Mouse (Mus musculus): ENCODE measurements around the gene Esr1.

The Esr1 gene

GRCm38 (mm10) chr10:4841039-4841438 lies 229.6 kb downstream of the Esr1 start:
- no peak for DNase-seq (ENCODE audit: low spot score in 2 of 2)

- no peak for DNase-seq (ENCODE audit: low spot score in 2 of 2)
Observed at GRCm38 (mm10) chr10:4847523-4847922, 236.1 kb downstream of the Esr1 start.

- peak; percentile 16 to 52 for DNase-seq (ENCODE audit: low spot score in 2 of 2)
Observed at GRCm38 (mm10) chr10:4849881-4850280, 238.5 kb downstream of the Esr1 start.

- no peak for DNase-seq (ENCODE audit: low spot score in 2 of 2)
Observed at GRCm38 (mm10) chr10:4875076-4875737, 263.8 kb downstream of the Esr1 start.

GRCm38 (mm10) chr10:4881391-4881790 lies 270.0 kb downstream of the Esr1 start:
- DNase-seq (ENCODE audit: low spot score in 2 of 2), result no peak

- no peak for DNase-seq (ENCODE audit: low spot score in 2 of 2)
Observed at GRCm38 (mm10) chr10:4885506-4885905, 274.1 kb downstream of the Esr1 start.

- peak in 1 of 2 experiments; percentile 13 for DNase-seq (ENCODE audit: low spot score in 2 of 2)
Observed at GRCm38 (mm10) chr10:4885961-4886360, 274.6 kb downstream of the Esr1 start.

- no peak for DNase-seq (ENCODE audit: low spot score in 2 of 2)
Observed at GRCm38 (mm10) chr10:4893475-4893874, 282.1 kb downstream of the Esr1 start.

- DNase-seq (ENCODE audit: low spot score in 2 of 2), result no peak
Observed at GRCm38 (mm10) chr10:4897789-4898188, 286.4 kb downstream of the Esr1 start.

GRCm38 (mm10) chr10:4900324-4900723 lies 288.9 kb downstream of the Esr1 start:
- DNase-seq (ENCODE audit: low spot score in 2 of 2), result no peak

GRCm38 (mm10) chr10:4909271-4909670 lies 297.9 kb downstream of the Esr1 start:
- DNase-seq (ENCODE audit: low spot score in 2 of 2), result no peak

GRCm38 (mm10) chr10:4910451-4910850 lies 299.1 kb downstream of the Esr1 start:
- DNase-seq (ENCODE audit: low spot score in 2 of 2), result no peak

- no peak for DNase-seq (ENCODE audit: low spot score in 2 of 2)
Observed at GRCm38 (mm10) chr10:4919046-4919445, 307.7 kb downstream of the Esr1 start.

GRCm38 (mm10) chr10:4923616-4924015 lies 312.2 kb downstream of the Esr1 start:
- DNase-seq (ENCODE audit: low spot score in 2 of 2), result no peak

- peak in 1 of 2 experiments; percentile 42 for DNase-seq (ENCODE audit: low spot score in 2 of 2)
Observed at GRCm38 (mm10) chr10:4924391-4924790, 313.0 kb downstream of the Esr1 start.

GRCm38 (mm10) chr10:4943148-4943547 lies 331.8 kb downstream of the Esr1 start:
- DNase-seq (ENCODE audit: low spot score in 2 of 2), result no peak

GRCm38 (mm10) chr10:4944725-4945124 lies 333.3 kb downstream of the Esr1 start:
- DNase-seq (ENCODE audit: low spot score in 2 of 2), result no peak

- DNase-seq (ENCODE audit: low spot score in 2 of 2), result no peak
Observed at GRCm38 (mm10) chr10:4965768-4966167, 354.4 kb downstream of the Esr1 start.

- no peak for DNase-seq (ENCODE audit: low spot score in 2 of 2)
Observed at GRCm38 (mm10) chr10:4971156-4971555, 359.8 kb downstream of the Esr1 start.

GRCm38 (mm10) chr10:4971586-4971985 lies 360.2 kb downstream of the Esr1 start:
- no peak for DNase-seq (ENCODE audit: low spot score in 2 of 2)

GRCm38 (mm10) chr10:4972026-4972425 lies 360.6 kb downstream of the Esr1 start:
- no peak for DNase-seq (ENCODE audit: low spot score in 2 of 2)

- DNase-seq (ENCODE audit: low spot score in 2 of 2), result no peak
Observed at GRCm38 (mm10) chr10:4974246-4974645, 362.9 kb downstream of the Esr1 start.

- peak in 1 of 2 experiments; percentile 16 for DNase-seq (ENCODE audit: low spot score in 2 of 2)
Observed at GRCm38 (mm10) chr10:4976557-4976956, 365.2 kb downstream of the Esr1 start.

GRCm38 (mm10) chr10:4977374-4977773 lies 366.0 kb downstream of the Esr1 start:
- DNase-seq (ENCODE audit: low spot score in 2 of 2), result no peak

Data from frontal cortex, postnatal 36 days (tissue).